Mouse (Mus musculus): ENCODE measurements around the gene Taf5.

Gene Taf5

GRCm38 (mm10) chr19:47067096-47067882 lies at the start of gene Taf5:
Gene Taf5 (plus strand): TSS chr19:47067746.
- DNase-seq (ENCODE audit: low spot score in 2 of 2): peak; percentile 84 to 96

GRCm38 (mm10) chr19:47017831-47018230 lies 49.7 kb upstream of the Taf5 start:
- DNase-seq (ENCODE audit: low spot score in 2 of 2): no peak

- DNase-seq (ENCODE audit: low spot score in 2 of 2): no peak
Observed at GRCm38 (mm10) chr19:47018330-47018729, 49.2 kb upstream of the Taf5 start.

GRCm38 (mm10) chr19:47019326-47019725 lies 48.2 kb upstream of the Taf5 start:
- no peak for DNase-seq (ENCODE audit: low spot score in 2 of 2)

- no peak for DNase-seq (ENCODE audit: low spot score in 2 of 2)
Observed at GRCm38 (mm10) chr19:47022709-47023108, 44.8 kb upstream of the Taf5 start.

- DNase-seq (ENCODE audit: low spot score in 2 of 2): no peak
Observed at GRCm38 (mm10) chr19:47023546-47023945, 44.0 kb upstream of the Taf5 start.

- peak; percentile 35 to 59 for DNase-seq (ENCODE audit: low spot score in 2 of 2)
Observed at GRCm38 (mm10) chr19:47024954-47025353, 42.6 kb upstream of the Taf5 start.

- DNase-seq (ENCODE audit: low spot score in 2 of 2): no peak
Observed at GRCm38 (mm10) chr19:47026513-47026912, 41.0 kb upstream of the Taf5 start.

GRCm38 (mm10) chr19:47029796-47030195 lies 37.8 kb upstream of the Taf5 start:
- no peak for DNase-seq (ENCODE audit: low spot score in 2 of 2)

GRCm38 (mm10) chr19:47031770-47032169 lies 35.8 kb upstream of the Taf5 start:
- DNase-seq (ENCODE audit: low spot score in 2 of 2): no peak

- DNase-seq (ENCODE audit: low spot score in 2 of 2): peak in 1 of 2 experiments; percentile 77
Observed at GRCm38 (mm10) chr19:47034916-47035315, 32.6 kb upstream of the Taf5 start.

GRCm38 (mm10) chr19:47036596-47036995 lies 30.9 kb upstream of the Taf5 start:
- no peak for DNase-seq (ENCODE audit: low spot score in 2 of 2)

GRCm38 (mm10) chr19:47040720-47041473 lies 26.6 kb upstream of the Taf5 start:
- DNase-seq (ENCODE audit: low spot score in 2 of 2): no peak

GRCm38 (mm10) chr19:47043608-47044007 lies 23.9 kb upstream of the Taf5 start:
- no peak for DNase-seq (ENCODE audit: low spot score in 2 of 2)

GRCm38 (mm10) chr19:47046343-47046742 lies 21.2 kb upstream of the Taf5 start:
- no peak for DNase-seq (ENCODE audit: low spot score in 2 of 2)

- DNase-seq (ENCODE audit: low spot score in 2 of 2): no peak
Observed at GRCm38 (mm10) chr19:47047236-47047833, 20.2 kb upstream of the Taf5 start.

- no peak for DNase-seq (ENCODE audit: low spot score in 2 of 2)
Observed at GRCm38 (mm10) chr19:47049061-47049460, 18.5 kb upstream of the Taf5 start.

- DNase-seq (ENCODE audit: low spot score in 2 of 2): no peak
Observed at GRCm38 (mm10) chr19:47049840-47050239, 17.7 kb upstream of the Taf5 start.

GRCm38 (mm10) chr19:47050271-47051032 lies 17.1 kb upstream of the Taf5 start, which contains the start of gene Pcgf6:
Gene Pcgf6 (minus strand): TSS chr19:47050906.
- peak in 1 of 2 experiments; percentile 76 for DNase-seq (ENCODE audit: low spot score in 2 of 2)

GRCm38 (mm10) chr19:47052927-47053326 lies 14.6 kb upstream of the Taf5 start:
- DNase-seq (ENCODE audit: low spot score in 2 of 2): no peak

- DNase-seq (ENCODE audit: low spot score in 2 of 2): no peak
Observed at GRCm38 (mm10) chr19:47053471-47053870, 14.1 kb upstream of the Taf5 start.

- DNase-seq (ENCODE audit: low spot score in 2 of 2): no peak
Observed at GRCm38 (mm10) chr19:47057684-47058083, 9.9 kb upstream of the Taf5 start.

All from left cerebral cortex, adult 9 months (tissue).